In the genomic region with DNA sequence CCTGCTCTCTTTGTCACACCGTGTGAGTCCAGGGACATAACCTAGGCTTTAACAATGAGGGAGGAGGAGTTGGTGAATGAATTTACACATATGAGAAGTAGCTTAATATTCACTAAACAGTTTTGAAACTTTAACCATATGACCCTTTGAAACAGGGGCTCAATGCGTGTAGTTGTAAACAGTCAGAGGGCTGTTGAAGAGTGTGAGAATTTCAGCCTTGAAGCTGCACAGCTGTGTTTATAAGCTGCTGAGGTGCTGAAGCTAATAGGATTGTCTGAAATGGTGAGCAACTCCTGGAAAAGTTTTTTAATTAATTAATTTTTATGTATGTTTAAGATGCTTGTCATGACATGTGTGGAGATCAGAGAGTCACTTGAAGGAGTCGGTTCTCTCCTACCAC, we compare ENCODE assay signal across 17 mouse cellular contexts. TPM values are rescaled to one million over a fixed set of nuclear protein-coding genes. Genes with fewer than 3 reads are reported as not detected.
"Had no signal": no experiment of that assay in that cellular context is flagged by ENCODE, and none has a peak within 500 bp of the region (broad histone marks: within the 10 kb centered on the region; RNA-seq: fewer than 3 reads in every experiment).

No protein-coding gene starts in this region.

- H3K9me3 ChIP-seq: neural tube, embryonic 13.5 days; neural tube, embryonic 15.5 days; stomach, embryonic 15.5 days had no signal

- H3K36me3 ChIP-seq: neural tube, embryonic 13.5 days; neural tube, embryonic 15.5 days; stomach, embryonic 15.5 days had no signal

- H3K4me1 ChIP-seq: neural tube, embryonic 13.5 days; neural tube, embryonic 15.5 days; stomach, embryonic 15.5 days had no signal

- H3K4me3 ChIP-seq: neural tube, embryonic 13.5 days; neural tube, embryonic 15.5 days; stomach, embryonic 15.5 days had no signal

- H3K4me2 ChIP-seq: neural tube, embryonic 13.5 days; neural tube, embryonic 15.5 days; stomach, embryonic 15.5 days had no signal

- H3K27me3 ChIP-seq: neural tube, embryonic 13.5 days; neural tube, embryonic 15.5 days; stomach, embryonic 15.5 days had no signal

- H3K9ac ChIP-seq: neural tube, embryonic 13.5 days; neural tube, embryonic 15.5 days; stomach, embryonic 15.5 days had no signal

- H3K27ac ChIP-seq: neural tube, embryonic 13.5 days; neural tube, embryonic 15.5 days; stomach, embryonic 15.5 days; stomach, postnatal 0 days had no signal

- DNase-seq: retina, postnatal 1 day; right cerebral cortex, adult 18-20 months; right cerebral cortex, postnatal 14 days; right cerebral cortex, postnatal 25 days; right cerebral cortex, postnatal 4 days; spleen, adult 18-20 months; thymus, adult 18-20 months; thymus, adult 2 months; thymus, postnatal 14 days; thymus, postnatal 25 days; thymus, postnatal 36 days; thymus, postnatal 4 days had no signal

RNA-seq across cellular contexts. Expression of a gene that starts 59.8 kb away (rescaled TPM):
- total RNA-seq: neutrophil, adult 5-6 weeks had no signal
